8 mouse cellular contexts compared by ENCODE assay signal in the genomic region with DNA sequence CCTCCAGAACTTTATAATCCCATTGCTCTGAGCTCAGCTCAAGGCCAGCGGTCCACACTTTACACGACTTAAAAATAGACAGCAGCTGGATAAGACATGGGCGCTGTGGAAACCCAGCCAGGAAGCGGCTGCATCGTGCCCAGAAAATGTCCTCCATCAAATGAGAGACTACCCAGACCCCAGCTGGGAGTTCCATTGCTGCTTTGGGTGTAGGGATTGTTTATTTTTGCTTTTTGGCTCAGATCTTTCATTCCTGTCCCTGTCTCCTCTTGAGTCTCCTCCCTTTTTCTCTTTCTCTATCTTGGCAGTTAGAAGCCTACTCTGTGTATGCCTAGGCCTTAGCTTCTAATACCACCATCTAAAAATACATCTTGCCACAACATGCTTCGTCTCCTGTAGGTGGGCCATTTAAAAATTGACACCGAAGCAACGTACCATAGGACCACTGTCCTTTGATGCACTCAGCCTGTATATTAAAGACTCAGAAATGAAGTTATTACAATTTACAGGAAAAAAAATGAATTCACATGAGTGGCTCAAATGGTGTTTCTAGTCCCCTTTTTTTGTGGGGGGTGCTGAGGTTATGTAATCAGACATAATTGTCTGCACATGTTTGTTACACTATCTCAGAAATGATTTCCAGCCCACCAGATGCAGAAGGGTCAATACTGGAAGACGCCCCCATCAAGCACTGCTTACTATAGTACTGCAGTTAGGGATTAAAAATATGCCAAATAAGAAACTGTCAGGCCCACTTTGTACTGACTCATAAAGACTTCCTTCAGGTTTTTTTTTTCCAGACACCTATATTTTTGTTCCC.
DNase-seq lines count a peak whose midpoint lies in the region; ATAC-seq and TF ChIP-seq lines count a peak whose summit lies in the region.
"Had no signal": no experiment of that assay in that cellular context is flagged by ENCODE, and none has a peak within 500 bp of the region (broad histone marks: within the 10 kb centered on the region; RNA-seq: fewer than 3 reads in every experiment).

No protein-coding gene starts in this region.

- intact Hi-C loops in left cerebral cortex, adult 2 months (cut with DNase I) = no loop called here

- H3K36me3 ChIP-seq in midbrain, postnatal 0 days (ENCODE audit: insufficient read depth, low read length) = peaks cover 21% of the 10 kb centered on the region
- peaks cover 44% of the 10 kb centered on the region for H3K36me3 ChIP-seq in midbrain, embryonic 14.5 days (ENCODE audit: control insufficient read depth, insufficient read depth, low read length)
- peaks cover 13% of the 10 kb centered on the region for H3K36me3 ChIP-seq in stomach, postnatal 0 days (ENCODE audit: control insufficient read depth, insufficient read depth, low read length)

- no peaks in the 10 kb centered on the region for H3K27me3 ChIP-seq in midbrain, postnatal 0 days (ENCODE audit: insufficient read depth, low read length)
- no peaks in the 10 kb centered on the region for H3K27me3 ChIP-seq in midbrain, embryonic 14.5 days (ENCODE audit: control insufficient read depth, insufficient read depth, low read length)
- no peaks in the 10 kb centered on the region for H3K27me3 ChIP-seq in stomach, postnatal 0 days (ENCODE audit: control insufficient read depth, insufficient read depth, low read length)

- no peak for ATAC-seq in midbrain, postnatal 0 days (ENCODE audit: low FRiP score)
- ATAC-seq in midbrain, embryonic 14.5 days (ENCODE audit: low FRiP score, low TSS enrichment) = no peak
- peak; percentile 85 for ATAC-seq in stomach, postnatal 0 days (ENCODE audit: low FRiP score, low TSS enrichment)

- H3K4me1 ChIP-seq in midbrain, postnatal 0 days (ENCODE audit: insufficient read depth, low read length) = no peaks in the 10 kb centered on the region
- peaks cover 3% of the 10 kb centered on the region; the same call in 1 of the 2 replicates for H3K4me1 ChIP-seq in midbrain, embryonic 14.5 days (ENCODE audit: control insufficient read depth, insufficient read depth, low read length)
- no peaks in the 10 kb centered on the region for H3K4me1 ChIP-seq in stomach, postnatal 0 days (replicated peaks; ENCODE audit: control insufficient read depth, insufficient read depth)

- no peak overlapping the region for H3K4me3 ChIP-seq in midbrain, postnatal 0 days (ENCODE audit: low read depth, low read length)
- H3K4me3 ChIP-seq in midbrain, embryonic 14.5 days (replicated peaks; ENCODE audit: low read depth, low read length) = no peak overlapping the region
- no peak overlapping the region for H3K4me3 ChIP-seq in left cerebral cortex, adult 2 months
- H3K4me3 ChIP-seq in stomach, postnatal 0 days (ENCODE audit: low read depth, low read length) = no peak overlapping the region
- H3K4me3 ChIP-seq: myocyte had no signal

- peak; percentile 34 for DNase-seq in midbrain, postnatal 0 days (ENCODE audit: low spot score)
- DNase-seq in midbrain, embryonic 14.5 days = no peak
- peak; percentile 89 to 91 for DNase-seq in heart, adult 9 months (ENCODE audit: low spot score in 2 of 2)
- DNase-seq in left cerebral cortex, adult 2 months (ENCODE audit: extremely low spot score in 1 of 2, low spot score in 2 of 2) = no peak
- DNase-seq in stomach, postnatal 0 days (ENCODE audit: low spot score) = peak; percentile 55
- DNase-seq in spleen, adult 12 weeks (ENCODE audit: low spot score) = no peak
- DNase-seq in spleen, postnatal 36 days (ENCODE audit: low spot score in 2 of 2) = no peak

- TF ChIP-seq CTCF in midbrain, postnatal 0 days (IDR thresholded peaks at IDR 0.05) = no peak
- no peak for TF ChIP-seq CTCF in left cerebral cortex, adult 2 months (IDR thresholded peaks at IDR 0.05)
- peak; percentile 1; the same call in 1 of the 2 replicates for TF ChIP-seq CTCF in stomach, postnatal 0 days (IDR thresholded peaks at IDR 0.05; ENCODE audit: low read depth)

- H3K27ac ChIP-seq in midbrain, postnatal 0 days (ENCODE audit: low read depth, low read length) = no peak overlapping the region
- H3K27ac ChIP-seq in midbrain, embryonic 14.5 days (replicated peaks; ENCODE audit: low read depth, low read length) = no peak overlapping the region
- peak overlapping the region; percentile 44; the same call in 1 of the 2 replicates for H3K27ac ChIP-seq in left cerebral cortex, adult 2 months
- H3K27ac ChIP-seq in stomach, postnatal 0 days (replicated peaks) = peak overlapping the region; percentile 69

- no peak overlapping the region for H3K9ac ChIP-seq in midbrain, postnatal 0 days (replicated peaks; ENCODE audit: low read length, poor library complexity, severe bottlenecking)
- H3K9ac ChIP-seq in midbrain, embryonic 14.5 days (replicated peaks; ENCODE audit: low read length) = no peak overlapping the region
- H3K9ac ChIP-seq in stomach, postnatal 0 days (ENCODE audit: low read length) = no peak overlapping the region

- no peak overlapping the region for H3K4me2 ChIP-seq in midbrain, postnatal 0 days (ENCODE audit: low read depth, low read length, poor library complexity, severe bottlenecking)
- no peak overlapping the region for H3K4me2 ChIP-seq in midbrain, embryonic 14.5 days (ENCODE audit: low read length)
- no peak overlapping the region for H3K4me2 ChIP-seq in stomach, postnatal 0 days (replicated peaks; ENCODE audit: low read depth)

- peak; percentile 92 for TF ChIP-seq EP300 in stomach, postnatal 0 days (optimal IDR thresholded peaks at IDR 0.05)

- WGBS in midbrain, postnatal 0 days = 88% methylated on average over 9 of the region's 9 CpGs
- 97% methylated on average over 9 of the region's 9 CpGs for WGBS in midbrain, embryonic 14.5 days
- WGBS in stomach, postnatal 0 days = 48% methylated on average over 9 of the region's 9 CpGs

- H3K9me3 ChIP-seq in midbrain, postnatal 0 days (ENCODE audit: low read length) = no peaks in the 10 kb centered on the region
- no peaks in the 10 kb centered on the region for H3K9me3 ChIP-seq in midbrain, embryonic 14.5 days (ENCODE audit: control insufficient read depth, low read length)
- H3K9me3 ChIP-seq in stomach, postnatal 0 days (ENCODE audit: control insufficient read depth, low read length) = no peaks in the 10 kb centered on the region

Comparison
In these comparisons a context has a peak if more than half of its experiments do, and no peak if none do; other contexts are left out.
1. DNase-seq: peak in midbrain, postnatal 0 days (single experiment), heart, adult 9 months (2 of 2) and stomach, postnatal 0 days (single experiment); none in midbrain, embryonic 14.5 days (single experiment), left cerebral cortex, adult 2 months (0 of 2), spleen, adult 12 weeks (single experiment) and spleen, postnatal 36 days (0 of 2).
2. H3K27ac ChIP-seq: peak in left cerebral cortex, adult 2 months (single experiment) and stomach, postnatal 0 days (single experiment); none in midbrain, postnatal 0 days (single experiment) and midbrain, embryonic 14.5 days (single experiment).